Mouse (Mus musculus) cerebellum, postnatal 10 days (tissue): ENCODE data around the gene Plagl1.
"Not testable (repeated sequence)": the region's sequence is repeated elsewhere in the genome, so short reads cannot be mapped to it uniquely, and the experiment has no call there.

Source experiments
- DNase-seq, 2 experiments: peaks; one replicate each; pipeline ENCODE4 v3.0.0; 2021; ENCODE audit warnings: mixed read lengths in 2 of 2

Gene Plagl1

DNA sequence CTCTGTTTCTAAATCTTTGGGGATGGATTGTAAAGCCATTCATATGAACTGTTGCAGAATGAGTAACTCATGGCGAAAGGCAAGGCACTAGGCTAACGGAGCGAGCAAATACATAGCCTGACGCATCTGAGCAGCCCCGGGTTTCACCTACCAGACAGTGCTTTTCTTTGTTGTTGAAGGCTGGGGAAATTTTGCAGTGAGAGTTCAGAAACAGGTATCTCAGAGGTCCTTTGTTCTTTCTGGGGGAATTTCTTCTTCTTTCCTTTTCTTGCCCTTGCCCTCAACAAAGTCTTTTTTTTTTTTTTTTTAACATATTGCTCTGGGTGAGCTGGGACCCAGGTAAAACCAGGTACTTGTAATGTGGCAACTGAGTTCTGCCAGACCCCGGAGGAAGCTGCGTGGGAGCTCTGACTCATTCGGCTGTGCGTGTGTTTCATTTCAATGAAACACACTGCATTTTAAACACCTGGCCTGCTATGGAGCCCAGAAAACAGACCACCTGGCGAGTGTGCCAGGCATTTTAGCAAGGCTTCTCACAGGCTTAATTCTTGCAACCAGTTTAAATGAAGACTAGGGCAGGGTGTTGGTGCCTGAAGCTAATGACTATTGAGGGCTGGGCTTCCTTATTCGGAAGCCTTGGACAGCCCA, at the start of gene Plagl1:
Gene Plagl1, plus strand, starts transcription at position 484 of the 648 bp plus-strand sequence.
- no peak for DNase-seq

- no peak for DNase-seq
These were observed 46.3 kb upstream of the Plagl1 start for GRCm38 (mm10) chr10:13014026-13014425.

DNA sequence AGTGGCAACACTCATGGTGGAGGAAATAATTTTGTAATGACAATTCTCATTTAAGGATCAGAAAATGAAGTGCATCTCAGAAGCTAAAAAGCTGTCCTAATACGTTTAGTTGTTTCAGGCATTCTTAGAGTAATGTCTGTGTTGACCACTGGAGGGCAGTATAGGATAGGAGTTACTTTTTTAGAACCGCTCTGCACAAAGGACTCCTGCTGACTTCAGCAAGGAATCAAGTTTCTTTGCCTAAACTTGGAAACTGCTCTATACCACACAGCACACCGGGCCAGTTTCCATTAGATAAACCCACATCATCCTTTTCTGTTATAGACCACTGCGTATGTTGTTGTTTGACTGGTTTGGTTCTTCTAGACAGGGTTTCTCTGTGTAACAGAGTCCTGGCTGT, 43.7 kb upstream of the Plagl1 start:
- DNase-seq: peak; percentile 78 to 91

- DNase-seq: peak; percentile 78 to 79
These were observed 41.8 kb upstream of the Plagl1 start for GRCm38 (mm10) chr10:13018510-13018909.

DNA sequence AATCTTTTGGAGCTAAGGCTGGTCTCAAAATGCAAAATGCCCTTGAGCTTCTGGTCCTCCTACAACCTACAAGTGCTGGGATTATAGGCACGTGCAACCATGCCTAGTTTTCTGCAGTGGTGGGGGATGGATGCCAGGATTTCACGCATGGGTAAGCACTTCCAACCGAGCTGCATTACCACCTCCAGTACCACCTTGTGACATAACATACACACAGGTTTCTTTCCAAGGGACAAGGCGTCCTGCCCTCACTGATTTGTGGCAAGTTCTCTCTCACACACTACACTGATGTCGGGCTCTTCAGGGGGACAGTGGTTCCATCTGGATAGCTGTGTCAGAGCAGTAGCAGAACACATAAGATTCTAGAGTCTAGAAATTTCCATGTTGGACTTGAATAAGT, 41.3 kb upstream of the Plagl1 start:
- peak; percentile 25 to 30 for DNase-seq

DNA sequence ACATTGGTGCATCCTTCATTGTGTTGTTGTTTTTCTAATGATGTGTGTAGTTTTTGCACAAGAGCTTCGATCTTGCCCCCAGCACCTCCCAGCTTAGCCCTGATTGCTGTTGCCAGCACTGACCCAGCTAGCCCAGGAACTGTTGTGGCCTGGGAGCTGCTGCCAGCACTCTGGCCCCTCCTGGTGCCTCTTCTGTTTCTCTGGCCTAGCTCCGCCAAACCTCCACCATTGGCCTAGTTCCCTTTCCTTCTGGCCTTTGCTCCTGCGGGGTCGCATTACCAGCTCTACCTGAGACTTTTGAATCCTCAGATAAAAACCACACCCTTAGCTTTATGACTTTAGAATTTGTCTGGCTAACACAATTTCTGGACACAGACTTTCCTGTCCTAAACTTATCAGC, 38.2 kb upstream of the Plagl1 start:
- DNase-seq: peak; percentile 32 to 41

DNA sequence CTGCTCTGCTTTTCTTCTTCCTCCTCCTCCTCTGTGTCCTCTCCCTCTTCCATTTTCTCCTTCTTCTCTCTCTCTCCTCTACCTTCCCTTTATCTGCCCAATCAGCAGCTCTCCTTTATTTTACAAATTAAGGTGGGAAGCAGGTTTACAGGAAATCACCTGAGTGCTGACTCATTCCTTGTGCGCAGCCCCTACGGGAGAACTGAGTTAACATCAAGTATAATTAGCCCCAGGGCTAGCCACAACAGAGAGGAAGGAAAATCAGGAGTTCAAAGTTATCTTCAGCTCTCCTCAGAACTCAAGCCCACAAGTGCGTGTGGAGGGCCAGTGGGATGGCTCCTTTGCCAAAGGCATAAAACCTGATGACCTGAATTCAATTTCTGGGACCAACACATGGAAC, 36.3 kb upstream of the Plagl1 start:
- not testable (repeated sequence) for DNase-seq

DNA sequence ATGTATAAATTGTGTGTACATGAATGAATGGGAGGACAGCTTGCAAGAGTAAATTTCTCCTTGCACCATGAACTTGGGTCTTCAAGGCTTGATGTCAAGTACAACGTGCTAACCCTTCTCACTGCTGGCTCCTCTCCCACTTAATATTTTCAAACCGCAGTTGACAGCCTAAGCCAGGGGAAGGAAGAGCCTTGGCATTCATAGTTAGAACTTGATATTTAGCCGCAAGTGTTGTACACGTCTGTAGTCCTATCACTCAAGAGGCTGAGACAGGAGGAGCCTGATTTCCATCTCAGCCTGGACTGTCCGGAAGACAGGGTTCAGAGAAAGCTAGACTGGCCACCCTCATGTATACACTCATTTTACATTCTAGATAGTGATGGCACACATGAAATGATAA, 32.6 kb upstream of the Plagl1 start:
- no peak for DNase-seq

GRCm38 (mm10) chr10:13028215-13028614, 32.1 kb upstream of the Plagl1 start:
- DNase-seq: no peak

DNA sequence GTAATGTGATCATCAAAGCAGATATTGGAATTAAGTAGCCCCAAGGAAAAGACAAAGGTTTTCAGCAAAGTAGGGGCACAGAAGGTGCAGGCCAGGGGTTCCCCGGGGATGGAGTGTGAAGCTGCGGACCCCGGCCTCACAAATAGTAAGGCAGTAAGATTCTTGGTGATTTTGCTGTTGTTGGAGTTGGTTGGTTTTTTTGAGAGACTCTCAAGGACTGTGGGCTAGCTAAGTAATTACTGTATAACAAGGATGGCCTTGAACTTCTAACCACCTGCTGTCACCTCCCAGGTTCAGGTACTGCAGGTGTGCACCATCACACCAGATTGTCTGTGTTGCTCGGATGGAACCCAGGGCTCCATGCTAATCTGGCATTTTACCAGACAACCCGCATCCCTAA, 30.9 kb upstream of the Plagl1 start:
- DNase-seq: no peak

GRCm38 (mm10) chr10:13035270-13035669, 25.0 kb upstream of the Plagl1 start:
- no peak for DNase-seq

- no peak for DNase-seq
These were observed 20.6 kb upstream of the Plagl1 start for GRCm38 (mm10) chr10:13039637-13040174.

DNA sequence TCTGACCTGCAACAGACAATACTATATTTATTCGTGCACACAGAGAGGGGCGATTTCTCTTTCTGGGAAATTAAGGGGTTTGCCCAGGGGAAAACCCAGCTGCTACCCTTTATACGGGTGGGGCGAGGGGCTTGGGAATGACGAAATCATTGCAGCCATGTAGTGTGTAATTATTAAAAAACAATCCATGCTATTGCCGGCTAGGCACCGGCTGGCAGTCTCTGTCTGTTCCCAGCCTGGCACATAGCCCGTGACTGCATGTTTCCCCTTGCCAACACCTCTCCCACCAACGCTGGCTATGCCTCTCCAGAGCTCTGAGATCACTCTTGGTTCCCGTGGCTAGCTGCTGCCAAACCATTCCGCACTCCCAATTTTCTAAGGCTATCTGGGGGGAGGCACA, 15.6 kb upstream of the Plagl1 start:
- peak; percentile 93 to 95 for DNase-seq

DNA sequence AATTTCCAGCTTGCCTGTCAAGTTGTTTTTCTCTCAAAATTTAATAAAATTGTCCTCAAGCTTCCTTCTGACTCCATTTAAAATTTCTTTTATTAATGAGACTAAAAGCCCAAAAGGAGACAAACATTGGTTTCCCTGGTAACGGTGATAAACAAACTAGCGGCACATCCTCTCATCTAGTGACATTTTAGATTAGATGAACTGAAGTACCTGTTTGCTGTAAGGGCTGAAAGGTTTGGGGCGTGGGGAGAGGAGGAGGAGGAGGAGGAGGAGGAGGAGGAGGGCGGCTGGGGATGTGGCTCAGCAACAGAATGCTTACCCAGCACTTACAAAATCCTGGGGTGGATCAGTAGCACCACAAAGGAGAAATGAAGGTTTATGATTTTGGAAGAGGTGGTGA, 12.5 kb upstream of the Plagl1 start:
- no peak for DNase-seq

GRCm38 (mm10) chr10:13056863-13057381, 3.4 kb upstream of the Plagl1 start:
- DNase-seq: no peak

GRCm38 (mm10) chr10:13060821-13061671, 742 bp downstream of the Plagl1 start:
- DNase-seq: peak; percentile 38 to 50

DNA sequence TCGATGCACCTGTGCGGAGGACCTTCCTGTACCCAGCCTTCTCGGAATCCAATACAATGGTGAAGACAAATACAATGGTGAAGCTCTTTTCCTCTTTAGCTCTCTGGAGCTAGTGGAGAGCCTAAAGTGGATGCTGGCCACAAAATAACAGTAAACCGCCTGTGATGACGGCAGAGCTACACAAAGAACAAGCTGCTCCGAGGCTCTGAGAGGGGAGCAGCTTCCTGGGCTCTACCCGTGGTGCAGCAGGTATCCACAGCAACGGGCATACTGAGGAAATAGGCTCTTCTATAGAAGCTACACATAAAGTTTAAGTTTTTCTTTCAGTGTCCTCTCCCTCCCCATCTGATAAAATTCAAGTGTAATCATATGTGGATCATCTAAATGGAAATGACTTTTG, 2.1 kb downstream of the Plagl1 start:
- no peak for DNase-seq

- DNase-seq: no peak
These were observed 3.2 kb downstream of the Plagl1 start for GRCm38 (mm10) chr10:13063457-13063856.

DNA sequence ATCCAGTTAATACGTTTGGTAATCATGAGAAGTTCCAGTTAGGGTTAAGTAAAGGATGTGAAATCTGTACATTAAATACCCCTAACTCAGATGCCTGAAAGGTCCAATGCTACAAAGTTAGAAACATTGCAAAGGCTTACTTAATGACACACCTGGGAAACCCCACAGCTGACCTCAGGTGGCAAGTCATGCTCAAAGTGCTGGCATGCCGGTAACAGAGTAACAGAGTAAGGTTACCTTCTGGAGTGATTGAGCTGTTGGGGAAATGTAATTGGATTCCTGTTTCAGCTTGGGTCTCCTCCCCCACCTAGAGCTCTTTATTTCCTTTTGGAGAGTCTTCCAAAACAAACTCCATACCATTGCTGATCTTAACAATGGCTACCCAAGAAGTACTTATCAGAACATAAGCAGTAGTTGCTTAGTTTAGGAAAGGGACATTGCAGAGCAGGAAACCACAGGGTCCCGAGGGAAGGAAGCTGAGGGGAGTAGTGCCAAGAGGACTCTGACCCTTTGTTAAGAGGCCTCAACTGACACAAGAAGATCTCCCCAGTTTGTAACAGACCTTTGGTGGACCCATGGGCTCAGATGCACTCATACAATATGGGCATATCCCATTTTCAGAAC, 4.9 kb downstream of the Plagl1 start:
- DNase-seq: no peak

- DNase-seq: no peak
These were observed 10.7 kb downstream of the Plagl1 start for GRCm38 (mm10) chr10:13071031-13071430.

- no peak for DNase-seq
These were observed 16.7 kb downstream of the Plagl1 start for GRCm38 (mm10) chr10:13076807-13077532.

- peak; percentile 85 to 90 for DNase-seq
These were observed 22.2 kb downstream of the Plagl1 start for GRCm38 (mm10) chr10:13082459-13082858.
